Mouse (Mus musculus) thymus, postnatal 4 days (tissue): ENCODE data around the gene Tinf2.

Experiments used
- DNase-seq: peaks from one replicate; pipeline ENCODE4 v3.0.0; 2021

The Tinf2 gene

DNA sequence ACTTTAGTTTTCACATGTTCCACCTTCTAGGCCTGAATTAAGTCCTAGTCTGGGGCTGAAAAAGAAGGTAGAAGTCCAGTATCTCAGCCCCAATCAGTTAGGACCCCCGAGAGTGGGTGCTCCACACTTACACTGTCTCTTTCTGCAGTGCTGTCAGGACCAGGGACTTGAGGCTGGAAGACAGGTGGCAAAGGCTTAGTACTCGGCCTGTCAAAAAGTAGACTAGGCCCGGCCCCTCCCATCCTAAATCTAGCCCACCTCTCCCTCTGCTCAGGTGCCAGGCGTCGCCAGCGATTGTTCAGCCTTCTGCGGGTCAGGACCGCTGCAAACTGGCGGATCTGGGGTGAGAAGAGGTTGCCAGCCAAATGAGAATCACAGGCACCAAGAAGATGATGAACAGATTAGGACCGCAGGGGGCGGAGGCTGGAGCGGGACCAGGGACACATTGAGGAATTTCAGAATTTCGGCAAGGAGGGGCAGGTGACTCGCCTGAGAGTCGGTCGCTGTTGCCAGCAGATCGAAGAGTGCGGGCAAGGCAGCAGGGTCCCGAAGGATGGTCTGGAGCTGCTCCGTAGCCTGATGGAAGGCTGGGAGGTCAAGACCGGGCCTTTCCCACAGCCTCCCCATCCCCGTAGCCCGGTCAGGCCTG lies 46.6 kb downstream of the Tinf2 start:
- no peak for DNase-seq

DNA sequence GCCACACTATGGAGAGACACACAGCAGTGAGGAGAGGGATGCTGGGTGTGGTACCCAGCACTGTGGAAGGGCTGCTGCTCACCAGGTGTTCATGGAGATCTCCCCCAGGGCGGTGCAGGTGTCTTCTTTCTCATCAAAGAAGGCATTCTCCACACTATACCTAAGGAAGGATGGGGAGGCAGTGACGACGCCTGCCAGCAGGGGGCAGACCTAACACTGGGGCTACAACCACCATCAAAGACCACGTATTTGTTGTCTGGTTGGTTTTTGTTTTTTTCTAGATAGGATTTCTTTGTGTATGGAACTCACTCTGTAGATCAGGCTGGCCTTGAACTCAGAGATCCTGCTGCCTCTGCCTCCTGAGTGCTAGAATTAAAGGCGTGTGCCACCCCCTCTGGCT lies 52.3 kb downstream of the Tinf2 start:
- peak; percentile 94 for DNase-seq

DNA sequence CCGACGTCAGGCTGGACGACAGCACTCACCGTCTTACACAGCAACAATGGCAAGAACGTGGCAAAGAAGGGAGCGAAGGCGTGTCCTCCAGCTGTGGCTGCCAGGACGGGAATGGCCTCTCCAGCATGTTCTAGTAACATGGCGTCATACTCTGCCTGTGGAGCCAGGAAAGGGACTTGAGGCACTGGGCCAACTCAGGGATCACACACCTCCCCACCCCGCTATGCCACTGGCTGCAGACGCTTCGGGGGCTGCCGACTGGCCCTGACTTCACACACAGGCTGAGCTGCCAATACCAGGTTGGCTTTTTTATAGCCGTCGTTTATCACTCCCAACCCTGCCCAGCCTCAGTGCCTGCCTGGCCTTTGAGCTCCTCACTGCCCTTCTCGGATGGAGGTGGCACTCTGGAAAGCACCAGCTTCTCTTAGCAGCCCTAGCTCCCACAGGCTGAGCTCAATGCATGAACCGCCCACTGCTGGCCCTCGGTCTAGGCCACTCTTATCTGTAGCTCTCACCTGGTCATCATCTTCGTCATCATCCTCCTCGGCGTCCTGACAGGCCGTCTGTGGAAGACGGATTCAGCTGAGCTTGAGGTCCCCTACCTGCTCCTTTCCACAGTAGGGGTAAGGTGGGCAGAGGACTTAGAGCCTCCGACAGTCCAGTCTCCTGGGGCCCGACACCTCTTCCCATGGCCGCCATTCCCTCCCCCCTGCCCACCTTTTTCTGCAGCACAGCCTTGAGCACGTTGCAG lies 53.4 kb downstream of the Tinf2 start:
- no peak for DNase-seq
